Mouse (Mus musculus) thymus, adult 2 months (tissue): ENCODE results near the gene Asb5.

Experiments used
- CTCF ChIP-seq: fragments of 200-500 bp; IDR thresholded peaks from 2 replicates; pipeline ENCODE4 v1.5.1; 2012; ENCODE audit warnings: mild to moderate bottlenecking, control low read depth, low read length, moderate library complexity, borderline replicate concordance; ENCODE audit not compliant: control insufficient read depth, poor library complexity, insufficient read depth; ENCODE audit errors: extremely low read depth
- POLR2A ChIP-seq: fragments of 200-500 bp; IDR thresholded peaks from 2 replicates; pipeline ENCODE4 v1.6.1; 2012; ENCODE audit warnings: mild to moderate bottlenecking, low read length, control low read depth, moderate library complexity; ENCODE audit not compliant: control insufficient read depth, poor library complexity, insufficient read depth; ENCODE audit errors: extremely low read depth

DNA sequence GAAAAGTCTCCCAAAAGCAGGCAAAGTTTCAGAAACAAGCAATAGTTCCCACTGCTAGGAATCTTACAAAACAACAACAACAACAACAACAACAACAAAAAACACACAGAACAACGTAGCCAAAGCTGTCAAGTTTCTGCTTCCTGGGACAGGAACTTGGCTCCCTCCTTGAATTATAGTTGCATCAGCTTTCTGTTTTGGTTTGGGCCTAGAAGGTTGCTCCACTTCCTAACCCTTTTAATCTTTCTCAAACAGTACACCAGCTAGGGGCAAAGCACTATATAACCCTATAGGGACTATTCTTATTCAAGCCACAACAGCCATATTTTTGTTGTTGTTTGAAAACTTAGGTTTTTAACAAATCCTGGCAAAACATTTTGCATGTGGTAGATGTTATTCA is 12.0 kb downstream of the Asb5 start:
- TF ChIP-seq POLR2A: no peak
- no peak for TF ChIP-seq CTCF
